Mouse (Mus musculus) testis, adult 2 months (tissue): ENCODE measurements at regions not wholly inside any gene's neighbourhood (a gene's known extent, or its start where the extent isn't known, plus 50 kb on each side); places are given as distances from the start of the nearest gene placed in this dataset.

ENCODE experiments used
- H3K27ac ChIP-seq: fragments of 200-500 bp; 2 replicates; pipeline ENCODE4 v1.5.1; 2012; ENCODE audit warnings: low read depth, low read length; ENCODE audit not compliant: control insufficient read depth, insufficient read depth
- H3K27me3 ChIP-seq: fragments of 200-500 bp; 2 replicates; pipeline ENCODE4 v1.6.1; 2012; ENCODE audit warnings: mild to moderate bottlenecking, low read length, moderate library complexity; ENCODE audit not compliant: control insufficient read depth, insufficient read depth
- H3K36me3 ChIP-seq: fragments of 200-500 bp; 2 replicates; pipeline ENCODE4 v1.6.1; 2012; ENCODE audit warnings: mild to moderate bottlenecking, low read length; ENCODE audit not compliant: control insufficient read depth, insufficient read depth
- H3K4me1 ChIP-seq: fragments of 200-500 bp; 2 replicates; pipeline ENCODE4 v1.6.1; 2012; ENCODE audit warnings: low read length; ENCODE audit not compliant: control insufficient read depth, insufficient read depth
- H3K4me3 ChIP-seq: fragments of 200-500 bp; 2 replicates; pipeline ENCODE4 v1.5.1; 2012; ENCODE audit warnings: low read depth, mild to moderate bottlenecking, low read length, moderate library complexity, mixed read lengths; ENCODE audit not compliant: control insufficient read depth
- CTCF ChIP-seq: fragments of 200-500 bp; IDR thresholded peaks from 2 replicates; pipeline ENCODE4 v1.5.1; 2012; ENCODE audit warnings: low read depth, mild to moderate bottlenecking, inconsistent platforms, low read length, moderate library complexity; ENCODE audit not compliant: control insufficient read depth, insufficient read depth, insufficient replicate concordance
- POLR2A ChIP-seq: fragments of 200-500 bp; IDR thresholded peaks from 2 replicates; pipeline ENCODE4 v1.6.1; 2012; ENCODE audit warnings: low read depth, mild to moderate bottlenecking, inconsistent platforms, low read length, moderate library complexity; ENCODE audit not compliant: control insufficient read depth

GRCm38 (mm10) chr3:52740466-52741026 is 276.5 kb downstream of the Cog6 start:
- H3K4me1 ChIP-seq, result no peaks in the 10 kb centered on the region
- H3K27me3 ChIP-seq, result no peaks in the 10 kb centered on the region
- no peak overlapping the region for H3K27ac ChIP-seq
- TF ChIP-seq CTCF, result no peak
- no peak for TF ChIP-seq POLR2A
- no peak overlapping the region for H3K4me3 ChIP-seq
- no peaks in the 10 kb centered on the region for H3K36me3 ChIP-seq

GRCm38 (mm10) chr3:52739526-52739925 is 277.5 kb downstream of the Cog6 start:
- H3K27me3 ChIP-seq, result no peaks in the 10 kb centered on the region
- no peak overlapping the region for H3K27ac ChIP-seq
- H3K36me3 ChIP-seq, result no peaks in the 10 kb centered on the region
- H3K4me1 ChIP-seq, result no peaks in the 10 kb centered on the region
- TF ChIP-seq POLR2A (no peak), CTCF (no peak)
- no peak overlapping the region for H3K4me3 ChIP-seq

GRCm38 (mm10) chr3:52738386-52738785 is 278.7 kb downstream of the Cog6 start:
- Histone ChIP-seq H3K27me3 (no peaks in the 10 kb centered on the region), H3K36me3 (no peaks in the 10 kb centered on the region), H3K4me3 (no peak overlapping the region), H3K27ac (no peak overlapping the region), H3K4me1 (no peaks in the 10 kb centered on the region)
- TF ChIP-seq CTCF (no peak), POLR2A (no peak)

- Histone ChIP-seq H3K4me1 (no peaks in the 10 kb centered on the region), H3K27ac (no peak overlapping the region), H3K36me3 (no peaks in the 10 kb centered on the region), H3K27me3 (no peaks in the 10 kb centered on the region), H3K4me3 (no peak overlapping the region)
- TF ChIP-seq POLR2A, result no peak
- TF ChIP-seq CTCF, result no peak
Observed at GRCm38 (mm10) chr3:52735939-52736338, 281.1 kb downstream of the Cog6 start.

- no peaks in the 10 kb centered on the region for H3K27me3 ChIP-seq
- no peak overlapping the region for H3K27ac ChIP-seq
- no peaks in the 10 kb centered on the region for H3K4me1 ChIP-seq
- H3K36me3 ChIP-seq, result no peaks in the 10 kb centered on the region
- no peak overlapping the region for H3K4me3 ChIP-seq
- no peak for TF ChIP-seq POLR2A
Observed at GRCm38 (mm10) chr3:52731941-52732340, 285.1 kb downstream of the Cog6 start.

- H3K4me1 ChIP-seq, result no peaks in the 10 kb centered on the region
- TF ChIP-seq CTCF (no peak), POLR2A (no peak)
Observed at GRCm38 (mm10) chr3:52731491-52731890, 285.5 kb downstream of the Cog6 start.

GRCm38 (mm10) chr3:52729731-52730130 is 287.3 kb downstream of the Cog6 start:
- Histone ChIP-seq H3K4me3 (no peak overlapping the region), H3K27ac (no peak overlapping the region), H3K27me3 (no peaks in the 10 kb centered on the region), H3K4me1 (no peaks in the 10 kb centered on the region), H3K36me3 (no peaks in the 10 kb centered on the region)
- TF ChIP-seq POLR2A, result no peak
- TF ChIP-seq CTCF, result no peak

More at GRCm38 (mm10) chr3:52731491-52731890, 285.5 kb downstream of the Cog6 start:
- H3K27ac ChIP-seq, result no peak overlapping the region
- H3K36me3 ChIP-seq, result no peaks in the 10 kb centered on the region
- H3K4me3 ChIP-seq, result no peak overlapping the region
- H3K27me3 ChIP-seq, result no peaks in the 10 kb centered on the region

GRCm38 (mm10) chr3:52728860-52729259 is 288.2 kb downstream of the Cog6 start:
- no peak overlapping the region for H3K27ac ChIP-seq
- H3K36me3 ChIP-seq, result no peaks in the 10 kb centered on the region

GRCm38 (mm10) chr3:52728426-52728825 is 288.6 kb downstream of the Cog6 start:
- Histone ChIP-seq H3K4me1 (no peaks in the 10 kb centered on the region), H3K27me3 (no peaks in the 10 kb centered on the region), H3K4me3 (no peak overlapping the region), H3K36me3 (no peaks in the 10 kb centered on the region), H3K27ac (no peak overlapping the region)
- no peak for TF ChIP-seq CTCF
- no peak for TF ChIP-seq POLR2A

More at GRCm38 (mm10) chr3:52728860-52729259, 288.2 kb downstream of the Cog6 start:
- no peak for TF ChIP-seq POLR2A
- TF ChIP-seq CTCF, result no peak
- Histone ChIP-seq H3K27me3 (no peaks in the 10 kb centered on the region), H3K4me1 (no peaks in the 10 kb centered on the region), H3K4me3 (no peak overlapping the region)
